Mouse (Mus musculus): ENCODE data around the gene Dnttip1. TPM values are rescaled to one million over a fixed set of nuclear protein-coding genes. Genes with fewer than 3 reads are reported as not detected.

The Dnttip1 gene
- polyA plus RNA-seq, 1 experiment from 2014 or later, result 55.0 TPM

- 6% methylated on average over 7 of the region's 7 CpGs for WGBS
- no peak for ATAC-seq (ENCODE audit: extremely low read depth, insufficient number of reproducible peaks, low FRiP score, low TSS enrichment)
Observed at GRCm38 (mm10) chr2:164784869-164785420, 39.2 kb downstream of the Dnttip1 start.

GRCm38 (mm10) chr2:164785481-164786387 is 40.0 kb downstream of the Dnttip1 start, which contains the start of gene Snx21:
Snx21 (plus strand) TSS chr2:164785823.
- H3K27ac ChIP-seq (replicated peaks), result peak within 1 kb of the TSS; percentile 95
- peak within 1 kb of the TSS; percentile 80 for H3K4me3 ChIP-seq
- H3K4me2 ChIP-seq, result peak within 1 kb of the TSS; percentile 87
- H3K27me3 ChIP-seq (replicated peaks), result no peaks in the 10 kb centered on the region
- peak within 1 kb of the TSS; percentile 95 for H3K9ac ChIP-seq
- ATAC-seq (ENCODE audit: extremely low read depth, insufficient number of reproducible peaks, low FRiP score, low TSS enrichment), result peak; percentile 94
- under 1% methylated on average over 89 of the region's 89 CpGs for WGBS
- no peaks in the 10 kb centered on the region for H3K9me3 ChIP-seq
- H3K4me1 ChIP-seq, result peaks cover 36% of the 10 kb centered on the region
- H3K36me3 ChIP-seq, result peaks cover 27% of the 10 kb centered on the region

More at GRCm38 (mm10) chr2:164784869-164785420, 39.2 kb downstream of the Dnttip1 start:
- Histone ChIP-seq H3K4me3 (peak overlapping the region; percentile 80), H3K9ac (peak overlapping the region; percentile 95), H3K36me3 (peaks cover 20% of the 10 kb centered on the region), H3K9me3 (no peaks in the 10 kb centered on the region), H3K4me2 (peak overlapping the region; percentile 87), H3K27me3 (replicated peaks) (no peaks in the 10 kb centered on the region), H3K4me1 (peaks cover 36% of the 10 kb centered on the region), H3K27ac (replicated peaks) (peak overlapping the region; percentile 95)

GRCm38 (mm10) chr2:164786388-164786885 is 40.7 kb downstream of the Dnttip1 start:
- WGBS, result 4% methylated on average over 15 of the region's 15 CpGs
- peaks cover 36% of the 10 kb centered on the region for H3K4me1 ChIP-seq
- ATAC-seq (ENCODE audit: extremely low read depth, insufficient number of reproducible peaks, low FRiP score, low TSS enrichment), result 0 out of 2 replicates have a peak, but pooled peaks have one; percentile 2

GRCm38 (mm10) chr2:164787032-164787431 is 41.2 kb downstream of the Dnttip1 start:
- Histone ChIP-seq H3K9ac (peak overlapping the region; percentile 95), H3K4me3 (peak overlapping the region; percentile 80), H3K36me3 (peaks cover 40% of the 10 kb centered on the region), H3K4me1 (peaks cover 36% of the 10 kb centered on the region), H3K27me3 (replicated peaks) (no peaks in the 10 kb centered on the region), H3K27ac (replicated peaks) (peak overlapping the region; percentile 95), H3K4me2 (peak overlapping the region; percentile 87), H3K9me3 (no peaks in the 10 kb centered on the region)
- 81% methylated on average over 3 of the region's 3 CpGs for WGBS
- no peak for ATAC-seq (ENCODE audit: extremely low read depth, insufficient number of reproducible peaks, low FRiP score, low TSS enrichment)

More at GRCm38 (mm10) chr2:164786388-164786885, 40.7 kb downstream of the Dnttip1 start:
- peak overlapping the region; percentile 87 for H3K4me2 ChIP-seq
- no peaks in the 10 kb centered on the region for H3K9me3 ChIP-seq
- H3K27ac ChIP-seq (replicated peaks), result peak overlapping the region; percentile 95
- peaks cover 34% of the 10 kb centered on the region for H3K36me3 ChIP-seq
- H3K4me3 ChIP-seq, result peak overlapping the region; percentile 80
- H3K9ac ChIP-seq, result peak overlapping the region; percentile 95
- no peaks in the 10 kb centered on the region for H3K27me3 ChIP-seq (replicated peaks)

- no peak for ATAC-seq (ENCODE audit: extremely low read depth, insufficient number of reproducible peaks, low FRiP score, low TSS enrichment)
- H3K4me2 ChIP-seq, result peak overlapping the region; percentile 87
- H3K36me3 ChIP-seq, result peaks cover 47% of the 10 kb centered on the region
- 84% methylated on average over 10 of the region's 10 CpGs for WGBS
- H3K9me3 ChIP-seq, result no peaks in the 10 kb centered on the region
- no peak overlapping the region for H3K27ac ChIP-seq (replicated peaks)
- H3K4me1 ChIP-seq, result peaks cover 36% of the 10 kb centered on the region
- no peaks in the 10 kb centered on the region for H3K27me3 ChIP-seq (replicated peaks)
- H3K9ac ChIP-seq, result peak overlapping the region; percentile 28; the same call in 1 of the 2 replicates
- no peak overlapping the region for H3K4me3 ChIP-seq
Observed at GRCm38 (mm10) chr2:164787779-164788178, 42.0 kb downstream of the Dnttip1 start.

- H3K9me3 ChIP-seq, result no peaks in the 10 kb centered on the region
- peak overlapping the region; percentile 30; the same call in 1 of the 2 replicates for H3K9ac ChIP-seq
- no peak overlapping the region for H3K27ac ChIP-seq (replicated peaks)
- peaks cover 54% of the 10 kb centered on the region for H3K36me3 ChIP-seq
- 59% methylated on average over 4 of the region's 4 CpGs for WGBS
- H3K4me3 ChIP-seq, result no peak overlapping the region
- no peak for ATAC-seq (ENCODE audit: extremely low read depth, insufficient number of reproducible peaks, low FRiP score, low TSS enrichment)
- peaks cover 42% of the 10 kb centered on the region for H3K4me1 ChIP-seq
- H3K4me2 ChIP-seq, result no peak overlapping the region
- no peaks in the 10 kb centered on the region for H3K27me3 ChIP-seq (replicated peaks)
Observed at GRCm38 (mm10) chr2:164788411-164788810, 42.6 kb downstream of the Dnttip1 start.

- Histone ChIP-seq H3K4me3 (no peak overlapping the region), H3K36me3 (peaks cover 70% of the 10 kb centered on the region), H3K27ac (replicated peaks) (no peak overlapping the region), H3K9ac (no peak overlapping the region), H3K9me3 (no peaks in the 10 kb centered on the region), H3K4me2 (no peak overlapping the region), H3K27me3 (replicated peaks) (no peaks in the 10 kb centered on the region), H3K4me1 (peaks cover 42% of the 10 kb centered on the region)
- WGBS, result 69% methylated on average over 4 of the region's 4 CpGs
- no peak for ATAC-seq (ENCODE audit: extremely low read depth, insufficient number of reproducible peaks, low FRiP score, low TSS enrichment)
Observed at GRCm38 (mm10) chr2:164790451-164790850, 44.7 kb downstream of the Dnttip1 start.

GRCm38 (mm10) chr2:164791841-164792261 is 46.1 kb downstream of the Dnttip1 start:
- Histone ChIP-seq H3K36me3 (peaks cover 84% of the 10 kb centered on the region), H3K27me3 (replicated peaks) (no peaks in the 10 kb centered on the region), H3K27ac (replicated peaks) (no peak overlapping the region), H3K4me2 (no peak overlapping the region), H3K4me3 (no peak overlapping the region), H3K9ac (no peak overlapping the region), H3K4me1 (peaks cover 37% of the 10 kb centered on the region), H3K9me3 (no peaks in the 10 kb centered on the region)
- no peak for ATAC-seq (ENCODE audit: extremely low read depth, insufficient number of reproducible peaks, low FRiP score, low TSS enrichment)
- WGBS, result 90% methylated on average over 18 of the region's 18 CpGs

GRCm38 (mm10) chr2:164792400-164793190 is 46.8 kb downstream of the Dnttip1 start:
- H3K4me3 ChIP-seq, result no peak overlapping the region
- WGBS, result 84% methylated on average over 12 of the region's 12 CpGs
- peaks cover 89% of the 10 kb centered on the region for H3K36me3 ChIP-seq
- peak overlapping the region; percentile 75 for H3K27ac ChIP-seq (replicated peaks)
- H3K4me1 ChIP-seq, result peaks cover 30% of the 10 kb centered on the region
- ATAC-seq (ENCODE audit: extremely low read depth, insufficient number of reproducible peaks, low FRiP score, low TSS enrichment), result no peak
- no peaks in the 10 kb centered on the region for H3K9me3 ChIP-seq
- no peak overlapping the region for H3K4me2 ChIP-seq
- no peaks in the 10 kb centered on the region for H3K27me3 ChIP-seq (replicated peaks)
- no peak overlapping the region for H3K9ac ChIP-seq

GRCm38 (mm10) chr2:164793236-164793635 is 47.5 kb downstream of the Dnttip1 start:
- peaks cover 92% of the 10 kb centered on the region for H3K36me3 ChIP-seq
- 47% methylated on average over 3 of the region's 3 CpGs for WGBS

More at GRCm38 (mm10) chr2:164793236-164793635, 47.5 kb downstream of the Dnttip1 start:
- H3K9me3 ChIP-seq, result no peaks in the 10 kb centered on the region
- no peak overlapping the region for H3K4me2 ChIP-seq
- H3K27me3 ChIP-seq (replicated peaks), result no peaks in the 10 kb centered on the region
- peak overlapping the region; percentile 75 for H3K27ac ChIP-seq (replicated peaks)
- peak overlapping the region; percentile 29; the same call in 1 of the 2 replicates for H3K9ac ChIP-seq
- H3K4me3 ChIP-seq, result no peak overlapping the region
- peaks cover 24% of the 10 kb centered on the region for H3K4me1 ChIP-seq
- ATAC-seq (ENCODE audit: extremely low read depth, insufficient number of reproducible peaks, low FRiP score, low TSS enrichment), result no peak
